ENCODE assay signal across 26 mouse cellular contexts in the genomic region with DNA sequence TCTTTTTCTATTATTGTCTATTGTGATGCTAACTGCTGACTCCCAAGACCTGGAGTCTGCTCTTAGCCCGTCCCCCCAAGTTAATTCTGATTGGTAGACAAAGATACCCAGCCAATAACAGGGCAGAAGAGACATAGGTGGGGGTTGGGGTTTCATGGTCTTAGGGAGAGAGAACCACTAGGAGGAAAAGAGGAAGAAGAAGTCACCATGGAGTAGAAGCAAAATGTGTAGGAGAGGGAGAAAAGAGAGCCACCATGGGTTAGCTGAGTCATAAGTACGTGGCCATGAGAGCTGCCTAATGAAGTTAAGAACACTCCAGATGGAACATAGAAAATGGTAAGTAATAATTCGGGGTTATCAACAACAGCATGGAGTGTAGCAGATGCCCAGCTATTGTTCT.
"Had no signal": no experiment of that assay in that cellular context is flagged by ENCODE, and none has a peak within 500 bp of the region (broad histone marks: within the 10 kb centered on the region; RNA-seq: fewer than 3 reads in every experiment).

No protein-coding gene starts in this region.

- H3K4me1 ChIP-seq: embryonic facial prominence, embryonic 10.5 days; embryonic facial prominence, embryonic 12.5 days; embryonic facial prominence, embryonic 13.5 days; embryonic facial prominence, embryonic 15.5 days; forebrain, embryonic 10.5 days; forebrain, embryonic 12.5 days; forebrain, embryonic 13.5 days; forebrain, embryonic 15.5 days; heart, embryonic 10.5 days had no signal

- H3K9me3 ChIP-seq: embryonic facial prominence, embryonic 10.5 days; embryonic facial prominence, embryonic 12.5 days; embryonic facial prominence, embryonic 13.5 days; embryonic facial prominence, embryonic 15.5 days; forebrain, embryonic 10.5 days; forebrain, embryonic 12.5 days; forebrain, embryonic 13.5 days; forebrain, embryonic 15.5 days; heart, embryonic 10.5 days had no signal

- H3K4me2 ChIP-seq: embryonic facial prominence, embryonic 12.5 days; embryonic facial prominence, embryonic 13.5 days; embryonic facial prominence, embryonic 15.5 days; forebrain, embryonic 12.5 days; forebrain, embryonic 13.5 days; forebrain, embryonic 15.5 days; heart, embryonic 11.5 days had no signal

- H3K27me3 ChIP-seq: embryonic facial prominence, embryonic 12.5 days; embryonic facial prominence, embryonic 13.5 days; embryonic facial prominence, embryonic 15.5 days; forebrain, embryonic 12.5 days; forebrain, embryonic 13.5 days; forebrain, embryonic 15.5 days had no signal

- H3K9ac ChIP-seq: embryonic facial prominence, embryonic 12.5 days; embryonic facial prominence, embryonic 13.5 days; embryonic facial prominence, embryonic 15.5 days; forebrain, embryonic 12.5 days; forebrain, embryonic 13.5 days; forebrain, embryonic 15.5 days; forebrain, postnatal 0 days had no signal

- H3K36me3 ChIP-seq: embryonic facial prominence, embryonic 10.5 days; embryonic facial prominence, embryonic 12.5 days; embryonic facial prominence, embryonic 13.5 days; embryonic facial prominence, embryonic 15.5 days; forebrain, embryonic 10.5 days; forebrain, embryonic 12.5 days; forebrain, embryonic 15.5 days; heart, embryonic 10.5 days had no signal

- ATAC-seq: forebrain, embryonic 13.5 days; forebrain, embryonic 14.5 days; forebrain, embryonic 15.5 days; forebrain, postnatal 0 days had no signal

- H3K4me3 ChIP-seq: embryonic facial prominence, embryonic 10.5 days; embryonic facial prominence, embryonic 12.5 days; embryonic facial prominence, embryonic 13.5 days; embryonic facial prominence, embryonic 15.5 days; erythroblast, embryonic 14.5 days; forebrain, embryonic 10.5 days; forebrain, embryonic 12.5 days; forebrain, embryonic 13.5 days; forebrain, embryonic 15.5 days; gastrocnemius, adult 2 months; heart, adult 2 months; heart, embryonic 10.5 days had no signal

- DNase-seq: cerebellum, adult 9-11 months; cerebellum, postnatal 10 days; cerebellum, postnatal 14 days; cerebellum, postnatal 25 days; cerebellum, postnatal 36 days; embryo, embryonic 11 days; forebrain, postnatal 0 days; gastrocnemius, adult 2 months; gastrocnemius, postnatal 10 days; gastrocnemius, postnatal 25 days; gastrocnemius, postnatal 36 days; heart, adult 11 months; heart, adult 18-20 months; heart, adult 2 months had no signal

- H3K27ac ChIP-seq: embryonic facial prominence, embryonic 10.5 days; embryonic facial prominence, embryonic 12.5 days; embryonic facial prominence, embryonic 13.5 days; embryonic facial prominence, embryonic 15.5 days; forebrain, embryonic 10.5 days; forebrain, embryonic 12.5 days; forebrain, embryonic 13.5 days; forebrain, embryonic 15.5 days; gastrocnemius, adult 2 months; heart, adult 2 months; heart, embryonic 10.5 days had no signal
